Mouse (Mus musculus) neural tube, embryonic 13.5 days (tissue): ENCODE measurements around the gene Khdc4. TPM values are rescaled to one million over a fixed set of nuclear protein-coding genes. Genes with fewer than 3 reads are reported as not detected.

Experiments used
- ATAC-seq: fragments of 200-750 bp; cut with Nextera tagmentation; 2 replicates; pipeline ENCODE4 v1.8.0; 2017; ENCODE audit warnings: low read depth, mild to moderate bottlenecking, moderate TSS enrichment, moderate library complexity
- H3K27ac ChIP-seq: fragments of 300-500 bp; sonication (generic); replicated peaks from 2 replicates; pipeline ENCODE4 v1.5.1; 2015; ENCODE audit warnings: moderate library complexity, mild to moderate bottlenecking, inconsistent platforms
- H3K27me3 ChIP-seq: fragments of 300-500 bp; sonication (generic); 2 replicates; pipeline ENCODE4 v1.6.1; 2015; ENCODE audit warnings: mild to moderate bottlenecking, inconsistent platforms
- H3K36me3 ChIP-seq: fragments of 300-500 bp; sonication (generic); 2 replicates; pipeline ENCODE4 v1.6.1; 2015; ENCODE audit warnings: mild to moderate bottlenecking, inconsistent platforms
- H3K4me1 ChIP-seq: fragments of 300-500 bp; sonication (generic); replicated peaks from 2 replicates; pipeline ENCODE4 v1.6.1; 2015; ENCODE audit warnings: inconsistent platforms
- H3K4me2 ChIP-seq: fragments of 300-500 bp; sonication (generic); 2 replicates; pipeline ENCODE4 v1.6.1; 2015; ENCODE audit warnings: inconsistent platforms, mild to moderate bottlenecking, moderate library complexity
- H3K4me3 ChIP-seq: fragments of 300-500 bp; sonication (generic); 2 replicates; pipeline ENCODE4 v1.5.1; 2015; ENCODE audit warnings: mild to moderate bottlenecking, inconsistent platforms
- H3K9ac ChIP-seq: fragments of 300-500 bp; sonication (generic); 2 replicates; pipeline ENCODE4 v1.6.1; 2015; ENCODE audit warnings: moderate library complexity, mild to moderate bottlenecking, inconsistent platforms
- H3K9me3 ChIP-seq: fragments of 300-500 bp; sonication (generic); 2 replicates; pipeline ENCODE4 v1.6.1; 2016; ENCODE audit warnings: inconsistent platforms
- WGBS: fragments of 180-500 bp; shearing (Covaris S2); methylation state at CpG from one replicate; pipeline ENCODE4 v1.1.7; 2015; 5-methylcytosine and 5-hydroxymethylcytosine counted together
- polyA plus RNA-seq: library from polyadenylated mRNA; unstranded; fragments of >200 nt; fragmentation: Nextera tagmentation; extraction: Ambion mirVana; gene quantifications from 2 replicates; pipeline ENCODE4 v1.2.1, GENCODE M21; 2015

Gene Khdc4
- polyA plus RNA-seq, 1 experiment from 2014 or later, result 95.0 TPM

DNA sequence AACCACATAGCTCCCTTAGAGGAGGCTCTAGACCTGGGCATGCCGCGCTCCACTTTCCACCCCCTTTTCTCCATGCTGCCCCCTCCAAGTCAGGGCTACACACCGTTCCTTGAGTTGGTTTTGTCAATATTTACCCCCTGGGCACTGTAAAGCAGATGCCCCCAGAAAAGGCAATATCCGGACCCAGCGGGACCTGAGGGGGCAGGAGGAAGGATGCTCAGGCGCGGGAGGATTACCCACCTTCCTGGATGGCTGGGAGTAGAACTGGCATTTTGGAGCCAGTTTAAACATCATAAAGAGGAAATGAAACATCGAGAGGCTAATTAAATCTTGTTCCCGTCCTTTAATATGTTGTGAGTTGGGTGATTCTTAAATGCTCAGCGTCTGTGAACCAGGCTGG, 36.4 kb upstream of the Khdc4 start:
- no peaks in the 10 kb centered on the region for H3K9me3 ChIP-seq
- peak overlapping the region; percentile 62; the same call in 1 of the 2 replicates for H3K27ac ChIP-seq
- 76% methylated on average over 10 of the region's 10 CpGs for WGBS
- no peaks in the 10 kb centered on the region for H3K27me3 ChIP-seq
- peaks cover 55% of the 10 kb centered on the region for H3K36me3 ChIP-seq
- H3K9ac ChIP-seq, result no peak overlapping the region
- no peak overlapping the region for H3K4me3 ChIP-seq
- ATAC-seq, result no peak
- no peak overlapping the region for H3K4me2 ChIP-seq
- H3K4me1 ChIP-seq, result no peaks in the 10 kb centered on the region; the same call in 1 of the 2 replicates

DNA sequence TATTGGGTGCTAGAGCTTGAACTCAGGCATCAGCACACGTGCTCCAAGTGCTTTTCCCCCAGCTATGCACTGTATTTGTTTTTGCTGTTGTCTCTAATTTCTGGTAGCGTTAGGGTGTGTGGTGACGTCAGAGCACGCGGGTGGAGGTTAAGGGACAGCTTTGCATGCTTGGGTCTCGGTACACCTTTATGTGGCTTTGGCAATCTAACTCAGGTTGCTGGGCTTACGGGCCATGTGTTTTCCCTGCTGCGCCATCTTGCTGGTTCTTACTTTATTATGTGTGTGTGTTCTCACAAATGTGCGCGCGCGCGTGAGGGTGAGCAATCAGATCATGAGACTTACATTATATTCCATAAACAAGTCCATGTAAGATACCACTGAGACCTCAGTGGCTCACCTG, 35.6 kb upstream of the Khdc4 start:
- Histone ChIP-seq H3K9me3 (no peaks in the 10 kb centered on the region), H3K4me1 (no peaks in the 10 kb centered on the region; the same call in 1 of the 2 replicates), H3K4me2 (no peak overlapping the region), H3K27me3 (no peaks in the 10 kb centered on the region), H3K4me3 (no peak overlapping the region), H3K27ac (no peak overlapping the region), H3K9ac (no peak overlapping the region), H3K36me3 (peaks cover 47% of the 10 kb centered on the region)
- WGBS, result 96% methylated on average over 13 of the region's 13 CpGs
- no peak for ATAC-seq

DNA sequence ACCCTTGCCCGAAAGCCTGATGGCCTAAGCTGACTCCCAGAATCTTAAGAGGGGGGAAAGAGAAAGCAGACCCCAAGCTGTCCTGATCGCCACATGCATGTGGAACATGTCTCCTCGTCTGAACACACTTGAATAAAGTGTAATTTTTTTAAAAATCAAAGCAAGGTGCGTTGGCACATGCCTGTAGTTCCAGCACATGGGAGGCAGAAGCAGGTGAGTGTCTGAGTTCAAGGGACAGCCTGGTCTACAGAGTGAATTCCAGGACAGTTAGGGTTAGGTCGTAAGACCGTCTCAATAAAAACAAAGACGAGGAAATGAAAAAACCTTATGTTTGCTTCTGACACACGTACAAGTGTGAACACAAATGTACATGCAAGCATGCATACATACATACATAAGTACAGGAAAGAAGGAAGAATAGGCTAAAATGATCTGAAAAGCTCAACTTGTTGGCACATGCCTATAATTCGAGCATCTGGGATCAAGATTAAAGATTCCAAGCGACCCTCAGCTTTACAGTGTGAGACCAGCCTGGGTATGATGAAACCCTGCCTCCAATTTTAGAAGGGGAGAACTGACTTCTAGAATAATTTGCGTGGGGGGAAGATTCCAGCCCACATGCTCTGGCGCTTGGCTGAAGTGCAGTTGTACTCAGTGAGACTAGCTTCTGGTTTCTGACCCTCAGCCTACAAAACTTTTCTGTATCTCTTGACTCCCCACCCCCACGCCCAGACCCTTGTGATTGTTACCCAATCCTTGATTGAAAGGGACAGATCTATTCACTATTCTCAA, 34.7 kb upstream of the Khdc4 start:
- Histone ChIP-seq H3K4me3 (no peak overlapping the region), H3K4me1 (no peaks in the 10 kb centered on the region; the same call in 1 of the 2 replicates), H3K9me3 (no peaks in the 10 kb centered on the region), H3K27me3 (no peaks in the 10 kb centered on the region), H3K4me2 (no peak overlapping the region), H3K36me3 (peaks cover 38% of the 10 kb centered on the region), H3K27ac (no peak overlapping the region), H3K9ac (no peak overlapping the region)
- 83% methylated on average over 13 of the region's 13 CpGs for WGBS
- no peak for ATAC-seq

GRCm38 (mm10) chr3:88651669-88652618, 33.7 kb upstream of the Khdc4 start:
- Histone ChIP-seq H3K27ac (peak overlapping the region; percentile 15; the same call in 1 of the 2 replicates), H3K4me3 (no peak overlapping the region), H3K27me3 (no peaks in the 10 kb centered on the region), H3K9ac (no peak overlapping the region), H3K9me3 (no peaks in the 10 kb centered on the region), H3K4me1 (no peaks in the 10 kb centered on the region; the same call in 1 of the 2 replicates), H3K4me2 (no peak overlapping the region), H3K36me3 (peaks cover 27% of the 10 kb centered on the region)
- ATAC-seq, result 0 out of 2 replicates have a peak, but pooled peaks have one; percentile 13
- 78% methylated on average over 18 of the region's 18 CpGs for WGBS

GRCm38 (mm10) chr3:88652846-88653515, 32.6 kb upstream of the Khdc4 start, which contains the start of gene Rxfp4:
Gene Rxfp4, minus strand, starts transcription at chr3:88653142.
- H3K27me3 ChIP-seq, result no peaks in the 10 kb centered on the region
- peaks cover 17% of the 10 kb centered on the region for H3K36me3 ChIP-seq
- H3K9me3 ChIP-seq, result no peaks in the 10 kb centered on the region
- no peak within 1 kb of the TSS for H3K4me2 ChIP-seq
- no peak within 1 kb of the TSS for H3K9ac ChIP-seq
- H3K27ac ChIP-seq, result peak within 1 kb of the TSS; percentile 15; the same call in 1 of the 2 replicates
- 90% methylated on average over 17 of the region's 17 CpGs for WGBS
- no peak within 1 kb of the TSS for H3K4me3 ChIP-seq
- no peak for ATAC-seq
- H3K4me1 ChIP-seq, result no peaks in the 10 kb centered on the region; the same call in 1 of the 2 replicates

GRCm38 (mm10) chr3:88653516-88654370, 31.9 kb upstream of the Khdc4 start:
- no peak overlapping the region for H3K27ac ChIP-seq
- no peaks in the 10 kb centered on the region for H3K27me3 ChIP-seq
- no peaks in the 10 kb centered on the region; the same call in 1 of the 2 replicates for H3K4me1 ChIP-seq
- H3K4me2 ChIP-seq, result no peak overlapping the region
- no peaks in the 10 kb centered on the region for H3K9me3 ChIP-seq
- peaks cover 9% of the 10 kb centered on the region; the same call in 1 of the 2 replicates for H3K36me3 ChIP-seq
- WGBS, result 89% methylated on average over 6 of the region's 6 CpGs
- H3K9ac ChIP-seq, result no peak overlapping the region
- no peak overlapping the region for H3K4me3 ChIP-seq
- no peak for ATAC-seq

- ATAC-seq, result no peak
- H3K4me1 ChIP-seq, result no peaks in the 10 kb centered on the region
Observed at GRCm38 (mm10) chr3:88654621-88655020, 31.0 kb upstream of the Khdc4 start.

GRCm38 (mm10) chr3:88655619-88656018, 30.0 kb upstream of the Khdc4 start:
- H3K36me3 ChIP-seq, result no peaks in the 10 kb centered on the region
- H3K4me3 ChIP-seq, result no peak overlapping the region
- no peaks in the 10 kb centered on the region for H3K9me3 ChIP-seq
- ATAC-seq, result no peak
- H3K4me2 ChIP-seq, result no peak overlapping the region
- H3K9ac ChIP-seq, result no peak overlapping the region
- H3K27me3 ChIP-seq, result no peaks in the 10 kb centered on the region
- no peak overlapping the region for H3K27ac ChIP-seq
- H3K4me1 ChIP-seq, result no peaks in the 10 kb centered on the region
- WGBS, result 83% methylated on average over 8 of the region's 8 CpGs

More at GRCm38 (mm10) chr3:88654621-88655020, 31.0 kb upstream of the Khdc4 start:
- H3K9me3 ChIP-seq, result no peaks in the 10 kb centered on the region
- no peak overlapping the region for H3K9ac ChIP-seq
- H3K4me2 ChIP-seq, result no peak overlapping the region
- no peak overlapping the region for H3K4me3 ChIP-seq
- H3K27ac ChIP-seq, result no peak overlapping the region
- no peaks in the 10 kb centered on the region for H3K27me3 ChIP-seq
- 78% methylated on average over 4 of the region's 4 CpGs for WGBS
- H3K36me3 ChIP-seq, result 0 out of 2 replicates have a peak, but pooled peaks cover 5% of the 10 kb centered on the region

GRCm38 (mm10) chr3:88658441-88659127, 27.0 kb upstream of the Khdc4 start:
- no peaks in the 10 kb centered on the region for H3K4me1 ChIP-seq
- no peak overlapping the region for H3K4me2 ChIP-seq
- 79% methylated on average over 5 of the region's 5 CpGs for WGBS
- no peak overlapping the region for H3K27ac ChIP-seq
- no peaks in the 10 kb centered on the region for H3K9me3 ChIP-seq
- no peak overlapping the region for H3K4me3 ChIP-seq
- ATAC-seq, result no peak
- H3K27me3 ChIP-seq, result no peaks in the 10 kb centered on the region
- H3K9ac ChIP-seq, result no peak overlapping the region
- H3K36me3 ChIP-seq, result no peaks in the 10 kb centered on the region

DNA sequence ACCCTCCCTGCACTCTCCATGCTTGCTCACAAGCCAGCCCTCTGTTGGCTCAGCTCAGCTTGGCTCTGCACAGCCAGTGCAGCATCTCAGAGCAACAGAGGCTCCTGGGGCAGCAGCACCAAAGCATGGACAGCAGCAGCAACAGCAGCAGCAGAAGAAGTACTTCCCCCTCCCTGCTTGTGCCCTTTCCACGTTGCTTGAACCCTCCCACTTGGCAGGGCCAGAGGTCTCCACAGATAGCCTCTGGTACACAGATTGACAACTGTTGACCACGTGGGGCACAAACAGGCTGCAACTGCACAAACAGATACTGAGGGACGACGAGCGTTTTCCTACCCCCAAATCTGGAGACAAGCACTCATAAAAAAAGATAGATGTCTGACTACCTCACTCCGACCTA, 25.8 kb upstream of the Khdc4 start:
- no peak overlapping the region for H3K4me2 ChIP-seq
- no peaks in the 10 kb centered on the region for H3K36me3 ChIP-seq
- no peak overlapping the region for H3K9ac ChIP-seq
- H3K27ac ChIP-seq, result no peak overlapping the region
- 45% methylated on average over 6 of the region's 6 CpGs for WGBS
- ATAC-seq, result no peak
- no peaks in the 10 kb centered on the region for H3K4me1 ChIP-seq
- H3K27me3 ChIP-seq, result no peaks in the 10 kb centered on the region
- H3K4me3 ChIP-seq, result no peak overlapping the region
- no peaks in the 10 kb centered on the region for H3K9me3 ChIP-seq
